Mouse (Mus musculus) intestine, embryonic 14.5 days (tissue): Measurements from ENCODE around the gene AL731706.1. TPM values are rescaled to one million over a fixed set of nuclear protein-coding genes. Genes with fewer than 3 reads are reported as not detected.

Experiments used
- ATAC-seq: fragments of 200-750 bp; cut with Nextera tagmentation; replicated peaks from 2 replicates; pipeline ENCODE4 v1.8.0; 2017; ENCODE audit warnings: low read depth, moderate number of reproducible peaks, moderate TSS enrichment, moderate library complexity; ENCODE audit not compliant: low FRiP score, low TSS enrichment
- DNase-seq: peaks from one replicate; pipeline ENCODE4 v3.0.0-alpha.2; 2018; ENCODE audit warnings: low spot score
- H3K27ac ChIP-seq: fragments of 300-500 bp; sonication (generic); 2 replicates; pipeline ENCODE4 v1.5.1; 2014; ENCODE audit warnings: low read depth, mild to moderate bottlenecking, control low read depth
- H3K27me3 ChIP-seq: fragments of 300-500 bp; sonication (generic); replicated peaks from 2 replicates; pipeline ENCODE4 v1.6.1; 2014; ENCODE audit warnings: low read length, control low read depth; ENCODE audit not compliant: control insufficient read depth, insufficient read depth
- H3K36me3 ChIP-seq: fragments of 300-500 bp; sonication (generic); 2 replicates; pipeline ENCODE4 v1.6.1; 2014; ENCODE audit warnings: low read length, control low read depth; ENCODE audit not compliant: control insufficient read depth, insufficient read depth
- H3K4me1 ChIP-seq: fragments of 300-500 bp; sonication (generic); replicated peaks from 2 replicates; pipeline ENCODE4 v1.6.1; 2014; ENCODE audit warnings: low read length, control low read depth, mixed read lengths; ENCODE audit not compliant: control insufficient read depth, insufficient read depth
- H3K4me2 ChIP-seq: fragments of 300-500 bp; sonication (generic); 2 replicates; pipeline ENCODE4 v1.6.1; 2014; ENCODE audit warnings: low read length
- H3K4me3 ChIP-seq: fragments of 300-500 bp; sonication (generic); 2 replicates; pipeline ENCODE4 v1.5.1; 2014; ENCODE audit warnings: low read depth, low read length, control low read depth, mixed read lengths
- H3K9ac ChIP-seq: fragments of 300-500 bp; sonication (generic); 2 replicates; pipeline ENCODE4 v1.6.1; 2014; ENCODE audit warnings: mild to moderate bottlenecking, low read length
- H3K9me3 ChIP-seq: fragments of 300-500 bp; sonication (generic); 2 replicates; pipeline ENCODE4 v1.6.1; 2016; ENCODE audit warnings: low read length, control low read depth; ENCODE audit not compliant: control insufficient read depth
- WGBS: fragments of 180-500 bp; shearing (Covaris S2); extraction: QIAGEN DNeasy Blood & Tissue Kit; methylation state at CpG from one replicate; pipeline ENCODE4 v1.1.7; 2014; 5-methylcytosine and 5-hydroxymethylcytosine counted together
- polyA plus RNA-seq: library from polyadenylated mRNA; unstranded; fragments of >200 nt; fragmentation: Nextera tagmentation; extraction: Ambion mirVana; gene quantifications from 2 replicates; pipeline ENCODE4 v1.2.1, GENCODE M21; 2014

Gene AL731706.1
- 38.1 and 43.5 TPM in 2 replicates for polyA plus RNA-seq

DNA sequence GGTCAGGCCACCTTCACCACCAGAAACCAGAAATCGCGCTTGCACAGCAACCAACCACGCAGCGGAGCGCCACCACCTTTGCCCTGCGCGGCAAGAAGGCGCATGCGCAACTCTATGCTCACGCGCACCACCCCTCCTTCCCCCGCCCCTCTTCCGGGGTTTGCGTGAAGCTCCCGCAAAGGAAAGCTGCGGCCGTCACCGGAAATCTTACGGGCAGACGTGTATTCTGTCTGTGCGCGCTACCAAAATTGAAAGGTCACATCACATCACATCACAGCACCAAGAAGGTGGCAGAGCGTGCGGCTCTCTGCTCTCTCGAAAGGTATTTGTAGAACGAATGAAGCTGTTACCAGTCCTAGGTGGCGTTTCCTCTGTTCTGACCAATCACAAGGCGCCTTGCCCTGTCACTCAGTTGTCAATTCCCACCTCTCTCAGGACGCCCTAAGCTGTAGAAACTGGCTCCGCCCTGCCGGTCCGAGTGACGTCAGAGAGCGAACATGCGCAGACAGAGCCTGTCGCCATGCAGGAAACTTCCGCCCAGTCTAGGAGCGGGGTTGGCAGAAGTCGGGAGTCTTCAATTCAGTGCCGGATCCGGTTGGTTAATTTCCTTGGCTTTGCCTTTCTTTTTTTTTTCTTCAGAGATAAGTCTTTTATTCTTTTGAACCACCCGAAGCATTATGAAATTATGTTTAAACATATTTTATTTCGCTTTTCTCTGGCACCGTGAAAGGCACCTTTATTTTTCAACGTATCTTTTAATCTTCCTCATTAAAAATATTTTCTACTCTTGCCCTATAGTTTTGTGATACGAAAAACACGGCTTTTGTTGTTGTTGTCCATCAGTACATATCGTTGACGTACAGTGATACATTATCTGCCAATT lies at the start of gene AL731706.1, which contains the start of the genes Slx4ip and Mkks:
Gene AL731706.1, minus strand, starts transcription at position 322 of the 883 bp plus-strand sequence.
Gene Slx4ip, plus strand, starts transcription at position 151 of the 883 bp plus-strand sequence.
Gene Mkks, minus strand, starts transcription at position 322 of the 883 bp plus-strand sequence.
- peaks cover 5% of the 10 kb centered on the region; the same call in 1 of the 2 replicates for H3K4me1 ChIP-seq
- H3K4me3 ChIP-seq = peak within 1 kb of the TSS; percentile 79
- ATAC-seq = peak; percentile 97
- no peaks in the 10 kb centered on the region for H3K9me3 ChIP-seq
- under 1% methylated on average over 49 of the region's 49 CpGs for WGBS
- H3K9ac ChIP-seq = peak within 1 kb of the TSS; percentile 73
- no peaks in the 10 kb centered on the region for H3K36me3 ChIP-seq
- H3K27me3 ChIP-seq = no peaks in the 10 kb centered on the region
- peak within 1 kb of the TSS; percentile 57 for H3K4me2 ChIP-seq
- peak; percentile 98 for DNase-seq
- H3K27ac ChIP-seq = peak within 1 kb of the TSS; percentile 87

DNA sequence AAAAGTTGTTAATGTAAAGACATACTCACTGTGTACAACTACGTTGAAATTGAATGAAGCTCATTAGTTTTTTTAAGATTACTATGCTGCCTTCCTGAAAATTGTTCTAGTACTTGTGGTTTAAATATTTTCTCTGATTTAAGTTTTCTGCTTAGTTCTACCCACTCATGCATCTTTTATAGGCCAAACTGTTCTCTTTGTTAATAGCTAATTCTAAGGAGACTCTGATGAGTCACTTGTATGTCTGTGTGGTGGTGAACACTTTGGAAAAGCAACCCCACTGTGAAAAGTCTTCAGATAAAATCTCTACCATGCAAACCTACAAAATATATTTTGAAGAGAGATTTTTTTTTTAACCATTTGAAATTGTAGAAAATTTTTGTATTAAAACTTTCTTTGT lies 47.1 kb upstream of the AL731706.1 start:
- no peak overlapping the region for H3K9ac ChIP-seq
- H3K4me3 ChIP-seq = no peak overlapping the region
- no peak for DNase-seq
- no peak for ATAC-seq
- WGBS = 88% methylated on average over 1 of the region's 1 CpGs
- H3K36me3 ChIP-seq = no peaks in the 10 kb centered on the region
- H3K27me3 ChIP-seq = no peaks in the 10 kb centered on the region
- H3K4me1 ChIP-seq = no peaks in the 10 kb centered on the region
- no peaks in the 10 kb centered on the region for H3K9me3 ChIP-seq
- no peak overlapping the region for H3K4me2 ChIP-seq
- no peak overlapping the region for H3K27ac ChIP-seq

DNA sequence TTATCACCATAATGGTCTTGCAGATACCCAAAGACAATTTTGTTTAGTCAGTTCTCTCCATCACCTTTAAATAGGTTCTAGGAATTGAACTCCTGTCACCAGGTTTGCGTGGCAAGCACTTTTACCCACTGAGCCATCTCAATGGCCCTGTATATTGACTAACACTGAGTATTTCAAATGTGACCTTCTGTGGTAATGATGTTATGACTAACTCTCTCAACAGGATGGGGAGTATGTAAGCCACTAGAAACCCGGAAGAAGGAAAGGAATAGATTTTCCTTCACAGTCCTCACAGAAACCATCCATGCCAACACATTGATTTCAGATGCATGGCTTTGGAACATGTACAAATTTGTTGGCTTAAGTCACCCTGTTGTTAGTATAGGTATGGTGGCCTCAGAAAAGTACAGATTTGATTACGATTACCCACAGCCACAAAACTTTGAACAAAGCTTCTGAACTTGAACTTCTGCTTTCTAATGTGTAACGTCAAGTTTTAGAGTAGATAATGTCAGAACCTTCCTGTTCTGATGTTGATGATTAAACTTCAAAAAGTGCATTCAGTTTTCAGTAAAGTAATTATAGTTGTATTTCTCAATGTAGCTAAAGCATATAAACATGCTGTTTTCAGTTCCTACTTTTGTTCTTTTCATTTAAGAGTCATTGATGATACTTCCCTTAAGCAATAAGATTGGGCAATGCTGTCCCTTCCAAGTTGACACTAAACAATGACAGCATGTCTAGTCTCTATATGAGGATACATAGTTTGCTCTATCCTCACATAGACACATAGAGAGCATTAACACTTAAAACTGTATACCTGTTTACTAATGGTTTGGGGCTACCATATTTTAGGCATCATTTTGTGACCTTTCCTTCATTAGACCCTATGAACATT lies 45.5 kb upstream of the AL731706.1 start:
- no peak overlapping the region for H3K9ac ChIP-seq
- no peaks in the 10 kb centered on the region for H3K36me3 ChIP-seq
- H3K27me3 ChIP-seq = no peaks in the 10 kb centered on the region
- H3K4me2 ChIP-seq = no peak overlapping the region
- ATAC-seq (no peak), DNase-seq (no peak)
- H3K27ac ChIP-seq = no peak overlapping the region
- no peaks in the 10 kb centered on the region for H3K4me1 ChIP-seq
- H3K9me3 ChIP-seq = no peaks in the 10 kb centered on the region
- 94% methylated on average over 4 of the region's 4 CpGs for WGBS
- no peak overlapping the region for H3K4me3 ChIP-seq

DNA sequence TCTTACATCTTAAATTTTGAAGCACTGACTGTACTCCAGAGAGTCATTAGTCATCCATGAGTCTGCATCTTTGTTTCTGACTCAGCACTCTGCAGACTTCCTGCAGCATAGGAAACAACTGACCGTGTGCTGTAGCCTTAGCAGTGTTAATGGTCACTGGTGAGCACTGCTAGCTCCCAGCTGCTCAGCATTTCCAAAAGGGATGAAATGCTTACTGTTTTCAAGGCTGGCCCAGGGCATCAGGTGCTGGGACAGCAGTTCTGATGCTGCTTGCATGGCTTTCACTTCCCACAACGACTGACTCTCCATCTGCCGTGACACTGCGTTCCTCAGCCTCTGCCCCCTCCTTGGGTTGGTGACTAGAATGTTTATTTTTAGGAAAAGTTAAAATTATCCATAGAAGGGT lies 29.8 kb upstream of the AL731706.1 start:
- Histone ChIP-seq H3K27me3 (no peaks in the 10 kb centered on the region), H3K9me3 (no peaks in the 10 kb centered on the region), H3K4me1 (peaks cover 9% of the 10 kb centered on the region), H3K9ac (no peak overlapping the region), H3K4me2 (no peak overlapping the region), H3K4me3 (no peak overlapping the region), H3K36me3 (no peaks in the 10 kb centered on the region), H3K27ac (no peak overlapping the region)
- WGBS = 28% methylated on average over 4 of the region's 4 CpGs
- ATAC-seq (0 out of 2 replicates have a peak, but pooled peaks have one; percentile 27), DNase-seq (no peak)

- no peak overlapping the region for H3K4me2 ChIP-seq
- ATAC-seq = 0 out of 2 replicates have a peak, but pooled peaks have one; percentile 5
Observed at GRCm38 (mm10) chr2:136920257-136920993, 29.2 kb upstream of the AL731706.1 start.

GRCm38 (mm10) chr2:136919433-136919832 lies 28.2 kb upstream of the AL731706.1 start:
- ATAC-seq = no peak
- Histone ChIP-seq H3K4me1 (peaks cover 9% of the 10 kb centered on the region), H3K4me3 (no peak overlapping the region), H3K36me3 (no peaks in the 10 kb centered on the region), H3K27me3 (no peaks in the 10 kb centered on the region), H3K9ac (no peak overlapping the region), H3K4me2 (no peak overlapping the region), H3K9me3 (no peaks in the 10 kb centered on the region), H3K27ac (no peak overlapping the region)
- 100% methylated on average over 1 of the region's 1 CpGs for WGBS
- no peak for DNase-seq

More at GRCm38 (mm10) chr2:136920257-136920993, 29.2 kb upstream of the AL731706.1 start:
- no peak overlapping the region for H3K9ac ChIP-seq
- no peak for DNase-seq
- H3K27me3 ChIP-seq = no peaks in the 10 kb centered on the region
- no peaks in the 10 kb centered on the region for H3K36me3 ChIP-seq
- H3K9me3 ChIP-seq = no peaks in the 10 kb centered on the region
- no peak overlapping the region for H3K27ac ChIP-seq
- 53% methylated on average over 3 of the region's 3 CpGs for WGBS
- peaks cover 9% of the 10 kb centered on the region for H3K4me1 ChIP-seq
- H3K4me3 ChIP-seq = no peak overlapping the region

DNA sequence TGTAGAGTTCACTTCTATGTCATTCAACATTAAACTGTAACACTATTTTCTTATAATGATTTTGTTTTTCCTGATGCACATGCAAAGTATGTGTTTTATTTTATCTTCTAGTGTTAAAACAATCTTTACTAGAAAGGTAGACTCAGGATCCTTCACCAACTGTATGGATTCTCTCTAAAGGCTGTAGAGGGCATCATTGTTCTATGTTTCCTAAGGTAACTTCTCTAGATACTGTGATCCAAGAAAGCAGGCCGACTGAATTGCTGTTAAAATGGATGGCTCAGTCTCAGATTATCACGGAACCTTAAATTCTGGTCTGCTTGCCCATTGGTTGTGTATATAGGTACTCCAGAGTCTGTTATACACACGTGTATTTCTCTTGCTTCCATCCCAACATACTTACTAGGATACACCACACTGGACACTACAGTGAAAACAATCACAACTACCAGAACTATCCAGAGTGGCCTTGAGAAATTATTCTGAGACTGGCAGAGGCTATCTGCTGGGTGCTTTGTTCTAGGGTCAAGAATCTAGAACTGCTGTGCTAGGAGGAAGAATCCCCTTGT lies 23.2 kb upstream of the AL731706.1 start:
- DNase-seq = no peak
- Histone ChIP-seq H3K27me3 (no peaks in the 10 kb centered on the region), H3K36me3 (no peaks in the 10 kb centered on the region), H3K4me3 (no peak overlapping the region), H3K9ac (no peak overlapping the region), H3K4me2 (no peak overlapping the region), H3K9me3 (no peaks in the 10 kb centered on the region), H3K27ac (no peak overlapping the region), H3K4me1 (peaks cover 13% of the 10 kb centered on the region)
- ATAC-seq = no peak
- 40% methylated on average over 3 of the region's 3 CpGs for WGBS
